Mouse (Mus musculus) heart, adult 2 months (tissue): ENCODE measurements at regions not wholly inside any gene's neighbourhood (a gene's known extent, or its start where the extent isn't known, plus 50 kb on each side); places are given as distances from the start of the nearest gene placed in this dataset.

ENCODE experiments used
- DNase-seq, 2 experiments: peaks; one replicate each; pipeline ENCODE4 v3.0.0; 2021
- H3K27ac ChIP-seq: fragments of 200-600 bp; 2 replicates; pipeline ENCODE4 v1.8.1; 2022
- H3K27me3 ChIP-seq: fragments of 200-500 bp; 2 replicates; pipeline ENCODE4 v1.6.1; 2012; ENCODE audit warnings: mild to moderate bottlenecking, low read length, inconsistent platforms, mixed read lengths; ENCODE audit not compliant: control insufficient read depth, insufficient read depth
- H3K36me3 ChIP-seq: fragments of 200-500 bp; 2 replicates; pipeline ENCODE4 v1.6.1; 2012; ENCODE audit warnings: low read length, inconsistent platforms; ENCODE audit not compliant: control insufficient read depth, insufficient read depth
- H3K4me1 ChIP-seq: fragments of 200-500 bp; 2 replicates; pipeline ENCODE4 v1.6.1; 2011; ENCODE audit warnings: low read length; ENCODE audit not compliant: control insufficient read depth, insufficient read depth
- H3K4me3 ChIP-seq: fragments of 200-600 bp; 2 replicates; pipeline ENCODE4 v1.8.1; 2022
- H3K79me2 ChIP-seq: fragments of 200-500 bp; replicated peaks from 2 replicates; pipeline ENCODE4 v1.6.1; 2012; ENCODE audit warnings: mild to moderate bottlenecking, inconsistent platforms, low read length, moderate library complexity, mixed read lengths; ENCODE audit not compliant: control insufficient read depth, insufficient read depth
- H3K9ac ChIP-seq: fragments of 200-500 bp; 2 replicates; pipeline ENCODE4 v1.6.1; 2012; ENCODE audit warnings: low read depth, mild to moderate bottlenecking, control low read depth, inconsistent platforms, low read length, mixed read lengths
- CTCF ChIP-seq: fragments of 200-600 bp; IDR thresholded peaks from 2 replicates; pipeline ENCODE4 v1.8.1; 2022; ENCODE audit warnings: antibody characterized with exemption, mild to moderate bottlenecking, moderate library complexity
- EP300 ChIP-seq: fragments of 200-500 bp; IDR thresholded peaks from 2 replicates; pipeline ENCODE4 v1.6.1; 2011; ENCODE audit warnings: low read depth, low read length, control low read depth; ENCODE audit not compliant: insufficient read depth
- POLR2A ChIP-seq: fragments of 200-500 bp; IDR thresholded peaks from 2 replicates; pipeline ENCODE4 v1.6.1; 2011; ENCODE audit warnings: mild to moderate bottlenecking, low read depth, low read length, control low read depth; ENCODE audit not compliant: insufficient read depth
- WGBS: fragments of 180-500 bp; shearing (Covaris S2); methylation state at CpG from one replicate; pipeline ENCODE4 v1.1.7; 2018; 5-methylcytosine and 5-hydroxymethylcytosine counted together
- intact Hi-C: fragments of 180-260 bp; cut with DNase I; formaldehyde crosslinking; loops from one replicate; pipeline ENCODE4 v1.15.1; 2025

DNA sequence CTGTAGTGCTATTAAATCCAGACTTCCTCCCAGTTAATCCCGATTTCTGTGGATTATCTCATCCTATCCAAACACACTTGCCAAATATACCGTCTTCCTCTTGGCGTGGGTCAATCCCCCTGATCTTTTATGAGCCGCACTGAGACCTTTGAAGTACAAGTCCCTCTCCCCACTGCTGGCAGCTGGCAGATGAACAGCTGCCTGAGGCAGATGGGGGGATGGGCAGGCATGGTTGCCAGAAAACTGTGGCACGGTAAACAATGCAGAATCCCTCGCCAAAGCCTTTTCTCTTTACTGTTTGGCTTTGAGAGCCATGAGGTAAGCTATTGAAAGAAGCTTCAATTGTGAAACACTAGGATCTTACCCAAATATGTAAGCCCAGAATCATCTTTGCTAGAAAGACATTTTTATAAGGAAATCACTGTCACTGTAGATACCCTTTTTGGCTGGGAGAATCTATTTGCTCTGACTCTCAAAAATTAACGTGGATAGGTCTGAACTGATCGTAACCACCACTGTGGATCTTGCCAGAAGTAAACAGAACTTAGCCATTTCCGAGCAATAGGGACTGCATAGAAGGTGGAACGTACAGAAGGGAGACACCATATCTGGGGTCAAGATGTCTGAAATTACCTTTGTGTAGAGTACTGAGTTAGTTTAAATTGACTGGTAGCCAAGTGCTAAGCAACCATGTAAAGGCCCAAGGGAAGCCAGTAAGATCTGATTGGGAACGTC, 221.5 kb downstream of the Ahr start:
- intact Hi-C loops, result loop anchor here (5.0 kb wide), 2 partner anchors 149 to 219 kb away; no protein-coding TSS in a partner anchor
- DNase-seq, result peak; percentile 49

DNA sequence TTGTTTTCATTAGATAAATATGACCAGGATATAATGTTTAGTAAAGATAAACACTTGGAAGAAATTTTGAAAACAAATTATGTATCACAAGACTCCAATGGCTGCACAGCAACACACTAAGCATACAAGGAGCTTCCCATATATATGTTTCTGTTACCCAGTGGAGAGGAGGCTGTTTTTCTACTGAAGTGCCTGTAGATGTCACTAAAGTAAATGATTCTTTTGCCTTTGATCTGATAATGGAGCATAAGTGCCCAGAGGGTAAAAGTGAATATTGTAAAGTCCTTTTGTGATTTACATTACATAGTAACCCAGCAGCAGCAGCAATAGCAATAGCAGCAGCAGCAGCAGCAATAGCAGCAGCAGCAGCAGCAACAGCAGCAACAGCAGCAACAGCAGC, 226.3 kb downstream of the Ahr start:
- no peaks in the 10 kb centered on the region for H3K79me2 ChIP-seq
- no peaks in the 10 kb centered on the region for H3K4me1 ChIP-seq
- no peaks in the 10 kb centered on the region for H3K36me3 ChIP-seq
- no peak overlapping the region for H3K4me3 ChIP-seq
- TF ChIP-seq EP300 (no peak), CTCF (peak; percentile 75), POLR2A (no peak)
- no peak for DNase-seq
- no peaks in the 10 kb centered on the region for H3K27me3 ChIP-seq
- H3K9ac ChIP-seq, result no peak overlapping the region
- intact Hi-C loops, result loop anchor here (2.0 to 5.0 kb wide), 3 partner anchors 364 to 576 kb away; no protein-coding TSS in a partner anchor
- no peak overlapping the region for H3K27ac ChIP-seq

More for the DNA sequence above, 221.5 kb downstream of the Ahr start:
- Histone ChIP-seq H3K4me3 (0 out of 2 replicates have a peak overlapping the region, but pooled peaks have one; percentile 6), H3K9ac (no peak overlapping the region), H3K79me2 (no peaks in the 10 kb centered on the region), H3K36me3 (no peaks in the 10 kb centered on the region), H3K27ac (peak overlapping the region; percentile 50), H3K4me1 (peaks cover 2% of the 10 kb centered on the region), H3K27me3 (no peaks in the 10 kb centered on the region)
- TF ChIP-seq EP300 (no peak), POLR2A (no peak), CTCF (no peak)
- 40% methylated on average over 11 of the region's 11 CpGs for WGBS

DNA sequence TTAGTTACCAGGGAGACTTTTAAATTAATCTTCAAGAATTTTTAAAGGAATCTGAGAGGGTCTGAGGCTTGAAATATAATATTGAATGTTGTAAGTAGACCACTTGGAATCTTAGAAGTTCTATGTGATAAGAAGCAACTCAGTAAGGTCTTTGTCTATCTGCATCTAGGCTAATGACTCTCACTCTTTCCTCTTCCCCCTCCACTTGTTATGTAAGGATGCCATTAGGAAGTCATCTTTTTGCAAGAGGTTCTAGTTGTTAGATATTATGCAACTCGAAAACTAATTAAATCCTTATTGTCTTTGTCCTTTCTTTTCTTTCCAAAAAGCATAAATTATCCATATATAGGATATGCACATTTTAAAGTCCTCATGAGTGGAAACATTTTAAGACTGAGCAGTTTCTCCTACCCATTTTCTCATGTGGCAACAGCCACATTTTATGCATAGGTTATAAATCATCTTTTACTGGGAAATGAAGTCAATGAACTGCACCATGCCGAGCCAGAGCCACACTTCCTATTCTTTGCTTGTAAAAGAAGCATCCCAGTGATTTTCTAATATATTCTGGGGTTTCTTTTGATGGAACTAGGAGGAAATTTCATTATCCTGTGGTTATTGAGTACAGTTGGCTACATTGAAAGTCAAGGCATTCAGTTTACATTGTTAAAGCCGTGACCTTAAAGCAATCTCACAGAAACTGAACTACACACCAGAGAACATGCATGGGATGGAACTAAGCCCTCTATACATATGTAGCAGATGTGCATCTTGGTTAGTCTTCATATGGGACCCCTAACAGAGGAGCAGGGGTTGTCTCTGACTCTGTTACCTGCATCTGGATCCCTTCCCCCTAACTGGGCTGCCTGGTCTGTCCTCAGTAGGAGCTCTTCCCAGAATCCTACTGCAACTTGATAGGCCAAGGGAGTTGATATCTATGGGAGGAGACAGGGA, 230.8 kb downstream of the Ahr start:
- Histone ChIP-seq H3K79me2 (no peaks in the 10 kb centered on the region), H3K36me3 (no peaks in the 10 kb centered on the region), H3K27me3 (no peaks in the 10 kb centered on the region), H3K4me3 (no peak overlapping the region), H3K4me1 (no peaks in the 10 kb centered on the region), H3K9ac (no peak overlapping the region), H3K27ac (no peak overlapping the region)
- no peak for DNase-seq
- TF ChIP-seq CTCF (no peak), POLR2A (no peak), EP300 (no peak)
- WGBS, result 77% methylated on average over 3 of the region's 3 CpGs
- intact Hi-C loops, result no loop called here

DNA sequence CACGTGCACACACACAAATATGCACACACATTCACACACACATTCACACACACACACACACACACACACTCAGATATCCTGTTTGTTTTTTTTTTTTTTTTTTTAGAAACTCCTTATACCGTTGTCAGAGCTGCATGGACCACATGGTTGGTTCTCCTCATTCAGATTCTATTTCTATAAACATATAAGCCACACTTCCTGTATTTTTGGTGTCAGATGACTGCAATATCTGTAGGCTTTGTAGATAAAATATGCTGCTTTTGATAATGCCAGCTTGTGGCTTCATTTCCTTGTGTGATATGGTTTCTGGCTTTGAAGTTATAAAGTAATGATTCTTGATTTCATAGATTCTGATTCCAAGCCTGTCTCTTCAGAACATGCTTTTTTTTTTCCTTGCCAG, 231.7 kb downstream of the Ahr start:
- Histone ChIP-seq H3K9ac (no peak overlapping the region), H3K36me3 (no peaks in the 10 kb centered on the region; the same call in 1 of the 2 replicates), H3K27ac (no peak overlapping the region), H3K27me3 (no peaks in the 10 kb centered on the region), H3K4me1 (peaks cover 2% of the 10 kb centered on the region; the same call in 1 of the 2 replicates), H3K4me3 (no peak overlapping the region), H3K79me2 (no peaks in the 10 kb centered on the region)
- WGBS, result 63% methylated on average over 2 of the region's 2 CpGs
- no peak for DNase-seq
- TF ChIP-seq POLR2A, result no peak
- TF ChIP-seq EP300, result no peak
- no peak for TF ChIP-seq CTCF
- intact Hi-C loops, result no loop called here

DNA sequence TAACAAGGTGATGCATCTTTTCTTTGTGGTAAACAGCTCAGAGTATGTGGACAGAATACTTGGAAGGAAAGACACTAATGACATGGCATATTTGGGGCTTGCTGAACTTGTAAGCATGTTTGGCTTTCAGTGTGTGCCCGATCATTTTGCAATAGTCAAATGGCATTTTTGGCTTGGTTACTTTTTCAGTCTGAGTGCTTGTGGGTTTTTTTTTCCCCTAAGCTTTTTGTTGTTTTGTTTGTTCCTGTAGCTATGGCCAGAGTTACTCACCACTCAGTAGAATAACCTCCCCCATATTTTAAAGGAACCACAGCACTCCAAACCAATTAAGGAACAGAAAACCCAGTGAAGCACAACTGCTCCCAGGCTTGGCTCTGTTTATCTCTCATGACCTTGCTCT, 240.2 kb downstream of the Ahr start:
- Histone ChIP-seq H3K36me3 (no peaks in the 10 kb centered on the region; the same call in 1 of the 2 replicates), H3K27me3 (no peaks in the 10 kb centered on the region), H3K4me1 (peaks cover 3% of the 10 kb centered on the region), H3K79me2 (no peaks in the 10 kb centered on the region), H3K9ac (no peak overlapping the region), H3K27ac (peak overlapping the region; percentile 45), H3K4me3 (no peak overlapping the region)
- intact Hi-C loops, result no loop called here
- DNase-seq, result peak in 1 of 2 experiments; percentile 14
- WGBS, result 52% methylated on average over 1 of the region's 1 CpGs
- no peak for TF ChIP-seq POLR2A
- no peak for TF ChIP-seq CTCF
- TF ChIP-seq EP300, result no peak
